Mouse (Mus musculus) kidney, postnatal 25 days (tissue): ENCODE data around the gene Klc4.
A peak's percentile ranks its signal among the peaks of the same experiment; 100 is the strongest.

Experiments used
- DNase-seq, 2 experiments: peaks; one replicate each; pipeline ENCODE4 v3.0.0; 2021; ENCODE audit warnings: mixed read lengths in 2 of 2

Gene Klc4

DNA sequence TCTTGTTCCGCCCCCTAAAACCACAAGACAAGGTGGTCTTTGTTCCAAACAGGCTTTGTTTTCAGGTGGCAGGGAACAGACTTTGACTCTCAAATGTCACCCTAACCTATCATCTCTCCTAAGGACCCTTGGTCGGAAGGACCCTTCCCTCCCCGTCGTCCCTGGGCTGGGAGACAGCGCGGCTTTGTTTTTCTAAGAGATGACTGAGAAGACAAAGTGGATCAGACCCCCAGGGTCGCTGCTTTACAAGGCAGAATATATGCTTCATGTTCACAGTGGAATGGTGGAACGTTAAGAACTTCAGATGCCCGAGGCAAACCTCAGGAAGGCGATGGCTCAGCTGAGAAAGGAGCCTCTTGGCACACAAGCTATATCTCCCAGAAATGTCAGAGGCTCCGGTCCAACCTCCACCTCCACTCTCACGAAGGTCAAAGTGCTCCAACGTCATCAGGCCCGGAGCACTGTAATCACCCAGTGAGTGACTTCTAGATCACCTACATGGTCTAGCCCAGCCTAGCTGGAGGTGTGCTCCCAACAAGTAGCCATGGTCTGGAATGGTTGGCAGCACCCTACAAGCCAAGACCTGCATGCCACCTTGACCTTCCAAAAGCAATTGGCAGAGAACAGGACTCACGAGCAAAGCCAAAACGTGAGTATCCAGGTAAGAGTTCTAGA lies 26.0 kb downstream of the Klc4 start:
- DNase-seq, result no peak

DNA sequence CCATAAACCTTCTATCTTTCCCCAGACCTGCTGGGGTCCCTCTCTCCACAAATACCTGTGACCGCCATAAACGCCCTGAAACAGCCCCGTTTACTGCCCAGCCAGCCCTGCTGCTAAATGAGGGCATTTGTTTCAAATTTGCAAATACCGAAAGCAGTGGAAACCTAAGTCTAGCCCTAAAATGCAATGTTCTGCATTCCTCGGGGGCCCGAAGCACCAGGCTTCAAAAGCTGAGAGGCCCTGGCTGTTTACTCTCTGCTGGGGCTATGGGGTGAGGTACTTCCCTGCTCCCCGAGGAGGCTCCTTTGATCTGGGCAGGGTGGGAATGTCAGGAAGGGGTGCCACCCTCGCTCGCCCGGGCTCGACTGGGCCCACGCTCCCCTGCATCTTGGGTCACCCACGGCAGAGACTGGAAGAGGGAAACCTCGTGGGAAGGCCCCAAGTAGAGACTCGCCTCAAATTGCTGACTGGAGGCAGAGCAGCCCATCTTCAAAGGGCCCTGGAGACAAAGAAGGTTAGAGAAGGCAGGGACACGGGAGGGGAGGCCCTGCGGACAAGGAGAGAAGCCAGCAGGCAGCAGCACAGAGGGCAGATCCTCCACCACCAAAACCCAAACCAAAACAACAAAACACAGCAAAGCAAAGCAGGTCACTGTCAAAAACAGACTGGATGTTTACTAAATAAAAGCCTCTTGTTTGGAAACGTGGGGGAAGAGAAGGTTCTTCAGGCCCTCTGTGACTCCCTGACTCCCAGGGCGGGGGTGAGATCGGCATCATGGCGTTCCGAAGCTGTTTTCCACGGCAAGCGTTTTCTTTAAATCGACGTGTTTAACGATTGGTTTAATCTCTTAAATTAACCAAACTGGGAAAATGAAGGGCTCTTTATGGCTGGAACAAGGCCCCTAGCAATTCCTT lies 26.8 kb downstream of the Klc4 start:
- DNase-seq, result no peak

DNA sequence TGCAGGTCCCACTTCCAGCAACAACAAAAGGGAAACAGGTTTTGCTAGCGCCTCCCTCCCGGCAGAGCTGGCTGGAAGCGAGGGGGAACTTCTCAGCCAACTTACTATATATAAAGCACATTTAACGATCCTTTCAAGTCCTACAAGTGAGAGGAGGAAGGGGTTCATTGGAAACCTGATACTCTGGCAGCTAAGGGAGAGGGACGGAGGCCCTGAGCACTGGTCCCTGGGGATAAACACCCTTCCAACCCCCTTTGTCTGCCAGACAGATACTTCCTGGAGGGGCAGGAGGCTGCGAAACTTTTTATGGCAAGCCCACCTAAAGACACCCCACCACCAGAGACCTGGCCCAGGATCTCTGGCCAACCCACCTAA lies 27.4 kb downstream of the Klc4 start:
- no peak for DNase-seq

DNA sequence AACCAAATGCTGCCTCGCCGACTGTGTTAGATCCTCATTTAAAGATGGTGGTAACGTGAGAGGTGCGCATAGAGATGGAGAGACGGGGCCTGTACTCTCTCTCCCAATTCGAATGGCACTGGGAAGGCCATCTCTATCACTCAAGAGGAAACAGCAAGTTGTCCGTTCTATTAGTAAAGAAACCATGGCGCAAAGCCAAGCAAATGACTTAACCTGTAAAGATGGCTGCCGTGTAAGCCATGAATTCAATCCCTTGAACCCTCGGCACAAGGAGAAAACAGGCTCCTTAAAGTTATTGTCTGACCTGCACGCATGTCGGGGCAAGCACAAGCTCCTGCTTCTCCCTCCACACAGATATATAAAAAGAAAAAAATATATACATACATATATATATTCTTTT lies 28.0 kb downstream of the Klc4 start:
- no peak for DNase-seq

DNA sequence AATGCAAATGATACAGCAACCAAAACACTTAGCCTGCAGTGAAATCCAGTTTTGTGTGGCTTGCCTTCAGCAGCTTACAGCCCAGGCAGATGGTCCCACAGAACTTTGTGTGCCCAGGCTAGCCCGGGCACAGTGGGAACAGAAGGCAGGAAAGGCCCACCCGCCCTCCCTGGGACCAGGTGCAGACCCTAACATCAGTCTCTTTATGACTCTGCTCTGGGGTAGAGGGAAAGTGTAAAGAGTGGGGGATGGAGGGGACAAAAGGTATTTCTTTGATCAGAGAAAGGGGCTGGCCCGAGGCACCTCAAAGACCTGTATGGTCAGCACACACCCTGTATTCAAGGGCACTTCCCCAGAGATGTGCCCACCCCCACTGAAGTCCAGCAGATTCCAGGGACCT lies 32.6 kb downstream of the Klc4 start:
- peak in 1 of 2 experiments; percentile 26 for DNase-seq

DNA sequence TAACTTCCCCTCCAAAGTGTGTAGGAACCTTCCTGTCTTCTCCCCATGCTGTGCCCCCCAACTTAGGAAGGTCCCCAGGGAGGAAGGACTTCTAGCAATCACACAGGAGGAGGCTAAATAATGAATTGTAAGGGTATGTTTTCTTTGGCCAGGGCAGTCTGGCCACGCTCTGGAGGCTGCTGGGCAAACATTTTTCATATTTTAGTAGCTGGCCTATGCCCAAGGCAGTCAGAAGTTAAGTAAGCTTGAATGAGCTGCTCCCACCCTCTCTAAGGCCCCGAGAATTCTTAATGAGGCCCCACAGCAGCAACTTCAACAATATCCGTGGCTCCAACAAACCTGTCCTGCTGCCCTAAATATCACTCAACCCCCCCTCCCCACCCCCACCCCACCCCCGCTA lies 33.0 kb downstream of the Klc4 start:
- peak; percentile 48 to 53 for DNase-seq

DNA sequence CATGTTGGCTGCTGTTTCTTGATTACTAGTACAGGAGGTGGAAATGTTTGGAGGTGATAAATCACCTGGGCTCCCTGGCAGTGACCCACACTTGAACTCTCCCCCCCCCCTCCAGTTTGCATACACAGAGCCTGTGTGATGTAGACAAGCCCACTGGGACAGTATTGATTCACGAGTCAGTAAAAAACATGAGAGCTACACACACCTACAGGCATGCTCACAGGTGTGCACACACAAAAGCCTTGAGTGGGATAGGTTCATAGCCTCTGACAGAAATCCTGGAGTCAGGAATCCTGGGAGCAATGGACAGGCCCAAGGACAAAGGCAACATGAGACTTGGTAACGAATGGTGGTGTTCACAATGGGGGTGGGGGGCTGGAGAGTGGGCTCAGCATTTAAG lies 33.6 kb downstream of the Klc4 start:
- peak in 1 of 2 experiments; percentile 21 for DNase-seq

DNA sequence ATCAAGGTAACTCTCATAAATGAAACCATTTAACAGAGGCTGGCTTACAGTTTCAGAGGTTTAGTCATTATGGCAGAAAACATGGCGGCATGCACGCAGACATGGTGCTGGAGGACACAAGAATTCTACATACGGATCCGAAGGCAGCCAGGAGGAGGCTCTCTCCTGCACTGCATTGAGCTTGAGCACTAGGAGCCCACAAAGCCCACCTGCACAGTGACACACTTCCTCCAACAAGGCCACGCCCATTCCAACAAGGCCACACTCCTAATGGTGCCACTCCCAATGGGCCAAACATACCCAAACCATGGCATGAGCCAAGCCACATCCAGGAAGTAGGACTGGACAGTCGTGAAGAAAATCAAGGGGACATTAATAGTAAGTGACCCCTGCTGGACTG lies 34.5 kb downstream of the Klc4 start:
- peak in 1 of 2 experiments; percentile 32 for DNase-seq

DNA sequence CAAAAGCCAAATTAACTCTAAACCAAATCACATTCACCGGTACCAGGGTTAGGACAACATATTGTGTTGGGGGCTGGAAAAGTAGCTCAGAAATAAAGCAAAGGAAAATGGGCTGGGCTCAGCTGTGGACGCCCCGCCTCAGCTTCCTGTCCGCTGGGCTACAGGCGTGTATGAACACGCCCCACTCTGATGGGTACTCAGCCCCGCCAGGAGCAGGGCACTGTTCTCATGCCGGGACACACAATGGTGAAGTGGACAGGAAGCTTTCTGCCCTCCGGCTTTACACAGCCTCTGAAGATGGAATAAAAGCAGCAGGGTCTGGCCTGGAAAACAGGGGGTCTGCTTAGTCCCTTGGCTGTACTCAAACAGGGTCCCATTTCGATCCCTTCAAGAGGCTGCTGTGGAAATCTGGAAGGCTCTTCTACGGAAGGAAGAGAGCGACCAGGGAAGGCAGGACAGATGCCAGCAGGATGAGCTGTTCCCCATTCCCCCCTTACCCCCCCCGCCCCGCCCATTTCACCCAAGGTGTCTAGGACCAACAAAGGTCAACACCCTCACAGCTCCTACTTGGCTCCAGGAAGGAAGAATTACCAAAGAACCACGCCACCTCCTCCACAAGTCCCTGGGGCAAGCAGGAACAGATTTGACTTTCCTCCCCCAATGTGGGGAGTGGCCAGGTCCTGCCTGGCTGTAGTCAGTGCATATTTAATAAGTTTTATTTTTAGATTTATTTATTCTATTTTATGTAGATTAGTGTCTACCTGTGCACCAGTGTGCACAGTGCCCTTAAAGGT lies 35.9 kb downstream of the Klc4 start:
- DNase-seq, result peak; percentile 63 to 80

DNA sequence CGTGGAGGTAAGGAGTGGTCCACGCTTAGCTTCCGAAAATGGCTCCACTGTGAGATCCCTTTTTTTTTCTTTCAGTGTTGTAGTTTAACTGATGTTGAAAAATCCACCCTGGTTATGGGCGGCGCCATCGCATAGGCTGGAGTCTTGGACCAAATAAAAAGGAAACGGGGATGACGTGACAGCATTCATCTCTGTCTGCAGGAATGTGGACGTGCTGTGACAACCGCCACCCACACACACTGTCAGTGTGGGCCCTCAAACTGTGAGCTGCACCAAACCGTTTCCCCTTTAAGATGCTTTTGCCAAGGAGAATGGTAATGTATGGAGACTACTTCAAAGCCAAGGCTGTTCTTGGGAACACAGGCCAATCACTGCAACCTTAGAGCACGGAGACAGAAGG lies 39.8 kb downstream of the Klc4 start:
- peak in 1 of 2 experiments; percentile 7 for DNase-seq

DNA sequence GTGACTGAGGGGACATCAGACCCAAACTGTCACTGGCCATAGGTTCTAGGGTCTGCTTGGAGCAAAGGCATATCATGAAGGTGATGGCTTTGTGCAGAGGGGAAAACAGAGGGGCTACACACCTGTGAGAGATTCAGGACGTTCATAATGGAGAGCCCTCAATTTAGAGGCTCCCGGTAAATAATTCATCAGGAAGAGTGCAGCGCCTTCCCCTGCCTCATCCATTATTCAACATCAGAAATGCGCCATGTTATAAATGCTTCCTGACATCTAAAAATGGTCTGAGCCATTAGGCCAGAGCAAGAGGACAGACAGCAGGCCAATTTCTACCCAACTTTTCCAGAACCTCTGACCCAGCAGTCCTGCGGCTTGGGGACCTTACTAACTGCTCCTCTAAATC lies 40.7 kb downstream of the Klc4 start:
- DNase-seq, result no peak

DNA sequence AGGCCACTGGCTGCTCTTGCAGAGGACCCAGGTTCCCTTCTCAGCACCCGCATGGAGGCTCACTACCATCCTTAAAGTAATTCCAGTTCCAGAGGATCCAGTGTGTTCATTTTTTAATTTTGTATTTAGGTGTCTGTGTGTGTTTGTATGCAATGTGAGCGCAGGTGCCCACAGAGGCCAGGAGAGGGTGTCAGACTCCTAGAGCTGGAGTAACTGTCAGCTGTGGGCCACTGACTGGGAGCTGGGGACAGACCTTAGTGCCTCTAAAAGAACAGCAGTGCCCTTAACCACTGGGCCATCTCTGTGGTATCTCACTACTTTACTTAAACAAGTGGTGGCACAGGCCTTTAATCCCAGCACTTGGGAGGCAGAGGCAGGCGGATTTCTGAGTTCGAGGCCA lies 42.6 kb downstream of the Klc4 start:
- no peak for DNase-seq

DNA sequence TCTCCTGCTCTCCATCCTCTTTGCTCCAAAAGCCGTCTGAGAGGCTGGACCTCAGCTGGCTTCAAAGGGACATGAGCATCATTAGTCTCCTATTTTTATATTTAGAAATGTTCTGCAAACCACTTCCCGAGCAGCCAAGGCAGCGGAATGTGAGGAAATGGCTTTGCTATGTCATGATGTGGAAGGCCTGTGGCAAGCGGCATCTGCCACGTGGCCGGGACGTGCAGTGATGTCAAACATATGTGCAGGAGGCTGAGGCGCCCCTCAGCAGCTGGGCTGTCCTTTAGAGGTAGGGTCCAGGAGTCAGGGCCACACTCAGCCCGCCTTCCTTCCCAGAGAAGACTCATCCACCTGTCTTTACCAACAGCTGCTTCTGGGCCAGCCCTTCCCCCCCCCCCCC lies 43.6 kb downstream of the Klc4 start:
- peak; percentile 23 to 57 for DNase-seq

DNA sequence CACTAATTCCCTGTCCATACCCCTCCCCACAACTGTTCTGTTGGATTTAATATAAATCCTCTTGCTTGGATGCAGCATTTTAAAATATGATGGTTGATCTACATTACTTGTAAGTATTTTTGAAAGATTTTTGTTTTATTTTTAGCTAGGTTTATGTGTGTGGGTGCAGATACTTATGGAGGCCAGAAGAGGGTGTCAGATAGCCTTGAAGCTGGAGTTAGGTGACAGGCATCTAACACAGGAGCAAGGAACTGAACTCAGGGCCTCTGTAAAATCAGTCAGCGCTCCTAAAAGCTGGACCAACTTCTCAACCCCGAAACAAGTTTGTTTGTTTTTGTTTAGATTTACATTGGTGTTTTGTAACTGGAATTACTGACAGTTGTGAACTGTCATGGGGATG lies 45.3 kb downstream of the Klc4 start:
- no peak for DNase-seq

DNA sequence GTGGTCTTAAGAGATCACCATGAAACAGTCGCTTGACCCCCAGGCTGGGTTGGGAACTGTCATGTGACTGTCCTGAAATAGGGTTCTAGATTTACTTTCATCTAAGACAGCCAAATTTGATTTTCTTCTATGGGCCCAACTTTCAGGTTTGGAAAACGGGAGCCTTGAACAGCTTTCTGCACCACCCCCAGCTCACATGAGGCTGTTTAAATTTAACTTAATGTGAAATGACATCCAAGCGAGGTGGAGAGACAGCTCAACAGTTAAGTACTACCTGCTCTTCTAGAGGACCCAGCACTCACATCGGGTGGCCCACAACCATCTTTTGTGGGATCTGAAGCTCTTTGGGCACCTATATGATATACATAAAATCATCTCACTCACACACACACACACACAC lies 46.9 kb downstream of the Klc4 start:
- no peak for DNase-seq

DNA sequence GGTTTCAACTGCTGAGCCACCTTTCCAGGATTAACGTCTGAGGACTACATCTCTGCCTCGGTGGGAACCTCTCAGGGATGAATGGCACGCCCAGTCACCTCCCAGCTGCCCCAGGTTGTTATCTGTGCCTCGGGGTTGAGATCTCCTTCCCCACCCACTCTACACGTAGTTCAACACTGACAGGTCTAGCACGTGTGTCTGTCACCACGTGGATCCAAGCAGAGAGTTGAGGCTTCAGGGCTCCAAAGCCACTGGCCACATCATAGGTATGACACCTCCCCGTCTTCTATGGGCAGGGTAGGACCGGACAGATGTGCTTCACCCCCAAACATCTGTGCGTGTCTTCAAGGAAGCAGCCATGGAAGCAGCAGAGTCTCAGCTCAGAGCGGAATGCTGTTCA lies 47.9 kb downstream of the Klc4 start:
- DNase-seq, result no peak

DNA sequence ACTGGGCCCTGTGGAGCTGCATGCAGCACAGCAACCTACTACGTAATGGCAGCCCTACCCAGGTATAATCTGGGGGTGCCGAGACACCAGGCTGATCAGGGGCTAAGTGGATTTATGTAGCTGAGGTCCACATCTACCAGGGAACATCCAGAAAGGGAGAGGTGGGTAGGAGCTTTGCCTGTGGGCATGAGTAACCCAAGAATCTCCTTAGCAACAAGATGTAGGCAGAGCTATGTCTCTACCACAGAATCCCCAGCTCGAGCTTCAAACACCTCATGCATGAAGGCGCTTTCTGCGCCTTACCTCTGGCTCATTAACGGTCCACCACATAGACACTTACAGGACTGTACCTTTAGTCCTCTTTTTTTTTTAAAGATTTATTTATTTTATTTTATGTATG lies 50.5 kb downstream of the Klc4 start:
- no peak for DNase-seq

DNA sequence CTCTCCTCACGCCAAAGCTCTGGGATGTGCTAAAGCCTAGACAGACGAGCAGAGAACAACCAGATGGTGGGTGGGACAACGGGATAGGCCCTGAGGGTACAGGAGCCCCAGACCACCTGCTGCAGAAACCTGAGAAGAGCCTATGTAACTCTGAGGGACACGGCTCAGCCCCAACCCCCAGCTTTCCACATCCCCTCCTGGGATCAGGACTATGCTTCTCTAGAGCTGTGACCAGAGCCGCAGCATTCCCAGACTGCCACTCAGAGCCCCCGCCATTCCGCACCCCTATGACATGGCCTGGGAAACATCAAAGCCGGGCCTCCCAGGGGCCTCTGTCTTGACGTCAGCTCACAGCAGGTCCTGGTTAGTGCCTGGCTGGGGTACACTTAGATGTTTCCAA lies 51.2 kb downstream of the Klc4 start:
- DNase-seq, result peak in 1 of 2 experiments; percentile 23

DNA sequence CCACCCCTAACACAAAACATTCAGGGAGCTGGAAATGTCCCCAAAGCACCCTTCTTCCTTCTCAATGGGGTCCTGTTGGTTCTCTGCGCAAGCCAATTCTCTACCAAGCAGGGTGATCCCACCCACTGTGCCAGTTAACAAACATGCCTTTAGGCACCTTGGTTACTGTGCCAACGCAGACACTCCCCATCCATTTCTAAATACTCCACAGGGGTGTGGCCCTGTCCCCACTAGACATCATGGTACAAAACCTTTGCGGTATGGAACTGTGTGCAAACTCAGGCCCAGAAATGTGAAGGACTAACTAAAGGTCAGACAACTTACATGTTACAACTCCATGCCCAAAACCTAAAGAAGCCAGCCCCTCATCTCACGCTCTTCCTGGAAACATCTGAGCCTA lies 52.7 kb downstream of the Klc4 start:
- no peak for DNase-seq

DNA sequence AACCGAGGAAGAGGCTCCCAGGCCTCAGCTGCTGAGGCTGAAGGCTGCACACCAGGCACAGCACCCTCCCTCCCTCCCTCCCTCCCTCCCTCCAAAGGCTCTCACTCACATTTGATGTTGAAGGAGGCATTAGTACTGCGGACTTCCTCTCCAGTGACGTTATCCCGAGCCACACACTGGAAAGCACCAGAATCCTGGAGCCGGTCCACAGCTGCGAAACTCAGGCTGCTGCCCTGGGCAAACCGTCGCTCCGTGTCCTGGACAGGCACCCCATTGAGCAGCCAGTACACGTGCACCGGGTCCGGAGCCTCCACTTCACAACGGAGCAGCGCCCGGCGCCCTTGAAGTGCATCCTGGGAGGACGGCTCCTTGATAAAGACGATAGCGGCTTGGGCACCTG lies 54.4 kb downstream of the Klc4 start:
- DNase-seq, result no peak

DNA sequence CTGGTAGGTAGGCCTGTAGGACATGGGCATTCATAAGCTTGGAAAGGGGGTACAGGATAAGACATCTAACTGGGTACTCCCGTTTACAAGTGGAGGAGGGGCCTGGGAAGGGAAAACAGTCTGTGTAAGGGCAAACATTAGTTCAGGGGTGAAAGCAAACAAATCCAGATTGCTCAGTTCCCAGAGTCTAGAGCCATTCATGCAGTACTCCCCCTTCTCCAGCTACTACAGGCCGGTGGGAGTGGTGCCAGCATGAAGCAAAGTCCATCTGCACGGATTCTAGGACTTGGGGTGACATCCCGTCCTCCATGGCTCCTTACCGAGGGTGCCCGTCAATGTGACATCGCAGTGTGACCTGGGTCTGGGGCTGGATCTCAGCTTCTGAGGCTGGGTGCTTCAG lies 55.4 kb downstream of the Klc4 start:
- DNase-seq, result no peak

DNA sequence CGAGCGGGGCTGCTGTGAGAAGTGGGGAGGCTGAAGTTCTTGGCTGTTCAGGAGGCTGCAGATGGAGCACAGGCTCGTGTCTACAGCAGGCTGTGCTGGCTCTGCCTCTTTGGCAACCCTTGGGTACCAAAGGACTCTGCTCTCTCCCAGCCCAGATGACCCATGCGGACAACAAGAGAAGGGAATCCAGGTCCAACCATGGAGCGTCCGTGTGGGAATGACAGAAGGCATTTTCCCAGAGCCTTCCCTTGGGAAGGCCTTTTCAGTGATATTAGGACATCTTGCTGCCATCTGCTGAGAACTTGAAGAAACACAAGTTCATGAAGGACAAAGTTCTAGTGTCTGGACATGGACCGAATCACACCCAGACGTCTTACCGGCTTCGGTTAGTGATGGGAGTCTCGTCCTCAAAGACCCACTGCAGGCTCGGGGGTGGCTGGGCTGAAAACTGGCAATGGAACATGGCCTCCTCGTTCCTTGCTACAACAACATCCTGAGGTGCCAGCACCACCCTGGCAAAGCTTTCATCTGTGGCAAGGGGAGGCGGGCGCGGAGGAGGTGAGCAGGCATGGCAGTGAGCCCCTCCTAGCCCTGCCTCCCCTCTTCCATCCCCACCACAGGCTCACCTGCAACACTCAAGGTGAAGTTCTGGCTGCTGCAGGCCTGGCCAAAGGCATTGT lies 56.0 kb downstream of the Klc4 start:
- DNase-seq, result peak; percentile 21 to 62

DNA sequence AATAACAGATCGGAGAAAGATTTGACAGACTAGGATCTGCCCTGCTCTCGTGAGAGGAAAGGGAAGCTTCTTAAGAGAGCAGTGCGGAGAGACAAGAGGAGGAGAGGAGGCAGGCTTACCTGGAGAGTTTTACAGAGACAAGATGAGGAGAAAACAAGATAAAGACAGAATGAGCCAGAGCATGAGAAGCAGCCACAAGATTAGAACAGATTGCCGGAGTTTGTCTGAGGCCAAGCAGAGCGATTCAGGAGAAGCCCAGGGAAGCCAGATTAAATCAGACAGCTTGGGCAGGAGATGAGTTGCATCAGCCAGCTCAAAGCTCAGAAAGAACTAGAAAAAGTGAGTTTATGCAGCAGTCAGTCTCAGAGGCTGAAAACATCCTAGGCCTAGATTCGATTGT lies 56.9 kb downstream of the Klc4 start:
- DNase-seq, result no peak
